Mouse (Mus musculus) right cerebral cortex, postnatal 36 days (tissue): ENCODE measurements around the gene Mrps18b.
A peak's percentile ranks its signal among the peaks of the same experiment; 100 is the strongest.

ENCODE experiments used
- DNase-seq, 2 experiments: peaks; one replicate each; pipeline ENCODE4 v3.0.0; 2022; ENCODE audit warnings: low spot score in 2 of 2, mixed read lengths in 1 of 2

The Mrps18b gene

DNA sequence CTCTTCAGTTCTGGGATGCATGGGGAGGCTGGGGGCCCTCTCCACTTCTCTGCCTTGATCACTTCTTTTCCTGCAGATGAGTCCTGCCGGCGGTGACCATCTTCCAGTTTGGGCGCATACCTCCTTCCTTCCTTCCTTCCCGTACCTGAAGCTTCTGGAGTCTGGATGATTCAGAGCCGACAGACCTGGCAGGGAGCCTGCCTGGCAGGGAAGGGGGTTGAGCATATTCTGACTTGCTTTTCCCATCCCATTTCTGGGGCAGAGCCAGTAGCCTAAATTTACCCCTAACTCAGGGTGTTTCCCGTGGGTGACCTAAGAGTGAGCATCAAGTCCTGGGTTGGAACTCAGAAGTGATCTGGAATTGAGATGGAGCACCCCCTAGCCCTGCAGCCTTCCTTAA lies 41.5 kb downstream of the Mrps18b start:
- DNase-seq: peak; percentile 55 to 62

DNA sequence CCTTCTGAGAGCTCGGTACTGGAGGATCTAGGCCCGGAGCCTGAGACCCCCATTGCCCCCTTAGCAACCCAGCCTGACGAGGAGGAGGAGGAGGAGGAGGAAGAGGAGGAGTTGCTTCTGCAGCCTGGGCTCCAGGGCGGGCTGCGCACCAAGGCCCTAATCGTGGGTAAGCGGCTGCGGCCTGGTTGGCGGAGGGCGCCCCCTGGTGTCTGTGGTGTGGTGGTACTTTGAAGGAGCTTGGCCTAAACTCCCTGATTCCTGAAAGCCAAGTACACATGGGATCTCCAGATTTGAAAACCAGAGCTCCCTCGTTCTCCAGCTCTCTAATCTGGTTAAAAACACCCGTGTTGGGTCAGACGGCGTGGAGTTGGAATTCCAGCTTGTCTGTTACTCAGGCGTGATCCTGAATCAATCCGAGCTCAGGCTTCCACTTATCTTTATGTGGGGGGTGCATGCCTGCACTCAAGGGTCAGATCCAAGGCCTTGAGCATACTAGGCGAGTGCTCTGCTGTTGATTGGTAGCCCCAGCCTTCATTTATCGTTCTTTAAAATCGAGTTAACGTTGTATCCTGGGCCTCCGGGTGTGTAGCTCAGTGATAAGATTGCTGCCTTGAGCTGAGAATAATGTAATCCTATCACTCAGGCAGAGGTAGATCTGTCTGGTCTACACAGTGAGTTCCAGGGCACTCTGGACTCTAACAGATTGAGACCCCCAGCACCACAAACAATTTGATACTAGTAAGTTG lies 42.2 kb downstream of the Mrps18b start:
- DNase-seq: peak; percentile 68 to 72

DNA sequence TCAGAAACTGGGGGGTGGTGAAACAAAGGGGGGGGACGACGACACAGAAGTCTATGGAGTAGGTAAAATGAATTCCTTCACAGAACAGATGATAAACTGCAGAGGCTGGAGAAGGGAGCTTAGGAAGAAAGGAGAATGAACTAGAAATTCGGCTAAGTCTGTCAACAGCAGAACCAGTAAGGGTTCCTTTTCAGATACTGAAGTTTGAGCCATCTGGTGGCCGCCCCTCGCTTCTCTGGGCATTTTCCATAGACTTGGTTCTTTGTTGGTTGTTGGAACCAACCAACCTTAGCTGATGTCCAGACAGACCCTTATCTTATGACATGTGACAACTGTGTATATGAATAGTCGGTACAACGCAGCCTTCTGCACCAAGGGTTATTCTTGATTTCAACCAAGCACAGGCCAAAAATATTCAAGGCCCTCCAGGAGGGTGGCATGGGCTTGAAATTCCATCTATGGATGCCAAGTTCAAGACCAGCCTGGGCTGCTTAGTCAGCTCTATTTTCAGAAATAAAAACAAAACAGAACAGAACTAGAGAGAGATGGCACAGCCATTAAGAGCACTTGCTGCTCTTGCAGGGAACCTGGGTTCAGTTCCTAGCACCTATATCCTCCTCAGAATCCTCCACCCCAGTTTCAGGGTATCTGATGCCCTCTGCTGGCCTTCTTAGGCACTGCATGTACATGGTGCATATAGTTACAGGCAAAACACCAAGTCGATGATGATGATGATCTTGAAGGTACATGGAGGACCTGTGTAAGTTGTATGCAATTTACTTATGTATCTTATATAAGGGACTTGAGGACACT lies 45.1 kb downstream of the Mrps18b start:
- DNase-seq: no peak

DNA sequence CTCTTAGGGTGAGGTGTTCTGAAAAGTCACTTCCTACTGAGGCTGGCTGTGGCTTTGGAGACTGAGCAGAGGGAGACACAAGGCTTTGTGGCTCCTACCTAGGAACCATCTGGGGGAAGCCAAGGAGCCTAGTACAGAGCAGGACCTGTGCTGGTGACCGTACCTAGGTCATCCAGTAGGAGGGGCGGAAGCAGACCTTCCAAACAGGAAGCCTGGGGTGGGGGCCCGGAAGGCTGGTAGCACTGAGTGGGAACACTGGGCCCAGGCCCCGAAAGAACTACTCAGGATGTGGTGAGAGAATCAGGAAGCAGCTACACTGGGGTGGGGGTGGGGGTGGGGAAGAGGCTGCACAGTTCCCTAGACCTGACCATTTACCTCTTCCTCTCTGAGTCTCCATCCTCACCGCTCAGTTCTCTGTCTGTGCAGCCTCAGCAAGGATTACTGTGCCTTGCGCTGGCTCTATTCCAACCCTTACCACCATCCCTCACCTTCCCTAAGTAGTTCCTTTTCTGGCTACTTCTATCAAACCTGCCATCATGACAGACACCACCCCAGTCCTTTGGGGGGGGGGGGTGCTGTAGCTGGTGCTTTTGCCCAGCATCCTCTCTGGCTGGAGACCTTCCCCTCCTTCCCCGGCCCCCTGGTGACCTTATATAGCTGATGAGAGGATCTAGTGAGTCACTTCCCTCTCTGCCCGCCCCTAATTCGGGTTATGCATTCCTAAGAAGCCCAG lies 45.9 kb downstream of the Mrps18b start:
- no peak for DNase-seq

DNA sequence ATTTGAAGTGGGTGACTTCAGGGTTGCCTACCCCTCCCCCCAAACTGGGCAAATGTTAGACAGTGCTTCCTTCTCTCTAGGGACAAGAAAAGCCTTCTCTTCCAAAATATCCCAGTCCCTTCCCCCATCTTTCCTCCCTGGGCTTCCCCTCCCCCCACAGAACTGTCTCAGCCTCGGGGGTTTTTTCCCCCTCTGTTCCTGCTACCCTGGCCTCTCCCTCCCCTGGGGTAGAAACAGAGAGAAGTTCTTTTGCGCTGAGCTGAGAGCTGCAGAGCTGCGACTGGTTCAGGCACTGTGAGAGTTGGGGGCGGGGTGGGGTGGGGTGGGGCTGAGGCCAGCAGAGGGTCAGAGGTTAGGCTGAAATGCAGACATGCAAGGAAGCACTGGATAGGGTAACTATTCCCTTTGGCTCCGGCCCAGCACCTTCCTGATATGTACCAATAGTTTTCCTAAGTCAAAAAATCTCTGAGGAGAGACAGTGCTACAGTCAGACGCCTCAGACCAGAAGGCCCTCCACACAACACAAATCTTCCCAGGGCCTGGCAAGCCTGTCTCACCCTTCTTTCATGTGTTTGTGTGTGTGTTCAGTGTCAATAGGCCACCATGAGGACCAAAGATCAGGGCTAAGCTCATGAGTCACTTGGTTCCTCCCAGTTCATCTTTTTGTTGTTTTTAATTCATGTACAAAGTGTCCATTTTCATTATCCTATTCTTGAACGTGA lies 46.7 kb downstream of the Mrps18b start:
- DNase-seq: no peak

DNA sequence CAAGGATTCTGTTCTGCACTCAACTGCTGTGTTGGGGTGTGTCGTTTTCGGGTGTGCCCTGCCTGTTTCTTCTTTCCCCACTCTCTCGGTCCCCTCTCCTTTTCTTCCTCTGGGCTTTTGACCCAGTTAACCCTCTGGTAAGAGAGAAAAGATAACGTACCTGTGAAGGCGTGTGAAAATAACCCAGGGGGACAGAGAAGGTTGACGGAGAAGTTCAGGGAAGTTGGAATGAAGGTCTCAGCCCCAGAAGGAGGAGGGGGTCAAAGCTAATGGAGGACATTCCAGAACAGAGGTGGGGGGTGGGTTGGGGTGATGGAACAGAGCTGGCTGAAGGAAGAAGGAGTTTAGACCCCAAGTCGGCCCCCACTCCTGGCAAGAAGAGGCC lies 47.2 kb downstream of the Mrps18b start:
- DNase-seq: no peak

DNA sequence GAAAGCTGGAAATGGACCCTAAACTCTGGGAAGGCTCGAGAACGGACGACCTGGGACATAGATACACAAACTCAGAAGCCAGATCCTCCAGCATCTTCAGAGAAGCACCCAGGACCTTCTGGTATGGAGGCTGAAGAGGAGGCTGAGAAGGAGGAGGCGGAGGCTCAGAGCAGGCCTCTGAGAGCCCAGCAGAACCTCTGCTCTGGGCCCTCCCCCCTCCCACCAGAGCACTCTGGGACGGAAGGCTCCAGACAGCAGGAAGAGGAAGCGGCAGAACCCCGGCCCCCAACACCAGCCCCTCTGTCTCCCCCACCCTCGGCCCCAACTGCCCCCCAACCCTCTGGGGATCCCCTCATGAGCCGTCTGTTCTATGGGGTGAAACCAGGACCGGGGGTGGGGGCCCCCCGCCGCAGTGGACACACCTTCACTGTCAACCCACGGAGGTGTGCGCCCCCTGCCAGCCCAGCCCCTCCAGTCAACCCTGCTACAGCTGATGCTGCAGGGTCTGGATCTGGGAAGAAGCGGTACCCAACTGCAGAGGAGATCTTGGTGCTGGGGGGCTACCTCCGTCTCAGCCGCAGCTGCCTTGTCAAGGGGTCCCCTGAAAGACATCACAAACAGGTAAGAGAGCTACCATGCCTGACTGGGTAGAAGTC lies 47.9 kb downstream of the Mrps18b start:
- DNase-seq: no peak

DNA sequence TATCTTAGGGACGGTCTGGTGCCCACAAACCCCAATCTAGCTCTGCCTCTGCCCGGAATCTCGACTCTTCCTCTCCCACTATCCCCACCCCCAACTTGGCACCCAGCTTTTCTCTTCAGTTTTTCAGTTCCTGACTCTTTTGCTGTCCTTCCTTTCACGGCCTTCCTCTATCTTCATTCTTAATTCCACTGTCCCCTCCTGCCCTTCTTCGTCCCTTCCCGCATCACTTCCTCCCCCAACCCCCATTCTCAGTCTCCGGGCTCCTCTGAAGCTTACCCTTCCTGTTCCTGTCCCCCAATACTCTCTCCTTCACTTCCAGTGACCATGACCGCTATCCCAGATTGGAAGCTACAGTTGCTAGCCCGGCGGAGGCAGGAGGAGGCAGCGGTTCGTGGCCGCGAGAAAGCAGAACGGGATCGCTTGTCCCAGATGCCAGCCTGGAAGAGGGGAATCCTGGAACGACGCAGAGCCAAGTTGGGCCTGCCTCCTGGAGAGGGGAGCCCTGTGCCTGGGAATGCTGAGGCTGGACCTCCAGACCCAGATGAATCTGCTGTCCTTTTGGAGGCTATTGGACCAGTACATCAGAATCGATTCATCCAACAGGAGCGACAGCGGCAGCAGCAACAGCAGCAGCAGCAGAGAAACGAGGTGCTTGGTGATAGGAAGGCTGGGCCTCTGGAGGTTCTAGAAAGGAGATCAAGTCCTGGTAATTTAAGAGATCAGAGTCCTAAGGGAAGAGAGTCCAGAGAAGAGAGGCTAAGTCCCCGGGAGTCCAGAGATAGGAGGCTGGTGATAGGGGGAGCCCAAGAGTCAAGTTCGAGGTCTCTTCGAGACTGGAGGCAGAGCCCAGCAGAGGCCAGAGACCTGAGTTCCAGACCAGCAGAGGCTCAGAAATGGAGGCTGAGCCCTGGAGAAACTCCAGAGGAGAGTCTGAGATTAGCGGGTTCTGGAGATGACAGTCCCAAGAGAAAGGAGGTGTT lies 49.0 kb downstream of the Mrps18b start:
- DNase-seq: no peak

DNA sequence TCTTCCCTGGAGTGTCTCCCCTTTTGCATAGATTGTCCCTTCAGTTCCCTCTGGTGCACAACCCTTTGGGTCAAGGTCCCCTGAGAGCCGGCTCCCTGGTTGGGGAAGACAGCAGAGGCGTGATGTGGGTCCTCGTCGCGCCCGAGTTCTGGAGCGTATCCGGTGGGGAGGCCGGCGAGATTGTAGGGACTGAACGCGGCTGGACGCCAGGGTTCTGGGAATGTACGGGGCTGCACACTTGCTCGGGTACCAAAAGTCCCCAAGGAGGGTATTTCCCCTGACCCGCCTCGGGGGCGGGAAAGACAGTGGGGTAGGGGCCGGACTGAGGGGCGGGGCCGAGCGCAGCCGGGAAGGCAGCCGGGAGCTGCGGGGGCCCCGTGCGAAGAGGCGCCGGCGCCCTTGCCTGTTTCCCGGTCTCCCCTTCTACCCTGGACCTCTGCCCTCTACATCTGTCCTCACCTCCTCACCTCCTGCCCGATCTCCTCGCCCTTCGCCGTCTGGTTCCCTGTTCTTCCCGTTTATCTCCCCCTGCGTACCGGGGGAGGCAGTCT lies 49.8 kb downstream of the Mrps18b start:
- DNase-seq: no peak

DNA sequence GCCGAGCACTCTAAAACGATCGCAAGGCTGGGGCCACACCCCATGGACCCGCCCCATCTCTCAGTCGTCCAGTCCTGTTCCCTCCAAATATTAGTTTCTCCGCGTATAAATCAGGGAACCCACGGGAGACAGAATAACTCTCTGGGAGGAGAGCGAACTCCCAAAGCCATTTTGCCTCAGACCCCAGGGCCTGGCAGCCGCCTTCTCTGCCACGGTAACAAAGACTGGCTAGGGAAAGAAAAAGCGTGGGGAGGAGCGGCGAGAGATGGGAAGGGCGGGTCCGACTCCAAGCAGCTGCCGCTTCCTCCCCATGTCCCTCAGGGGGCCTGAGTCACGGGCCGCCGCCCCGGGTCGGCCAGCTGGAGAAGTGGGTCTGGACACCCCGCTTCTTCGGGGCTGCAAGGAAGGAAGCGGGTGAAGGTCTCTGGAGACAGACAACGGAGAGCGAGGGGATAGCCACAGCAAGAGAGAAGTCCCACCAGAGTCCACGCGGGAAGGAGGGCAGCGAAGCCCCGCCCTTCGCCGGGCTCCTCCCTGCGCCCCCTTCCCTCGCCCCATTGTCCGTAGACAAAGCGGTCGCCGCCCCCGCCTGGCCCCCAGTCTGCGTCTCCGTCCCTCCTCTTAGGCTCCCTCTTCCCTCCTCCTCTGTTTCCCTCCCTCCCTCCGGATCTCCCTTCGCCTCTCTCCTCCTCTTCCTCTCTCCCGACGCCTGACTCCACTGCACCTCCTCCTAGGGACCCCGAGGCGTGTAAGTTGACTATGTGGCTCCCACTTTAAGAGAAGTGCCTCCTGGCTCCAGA lies 50.5 kb downstream of the Mrps18b start, which contains the start of gene Ppp1r18:
Ppp1r18 (plus strand) TSS at position 113 of the 800 bp plus-strand sequence.
- no peak for DNase-seq

DNA sequence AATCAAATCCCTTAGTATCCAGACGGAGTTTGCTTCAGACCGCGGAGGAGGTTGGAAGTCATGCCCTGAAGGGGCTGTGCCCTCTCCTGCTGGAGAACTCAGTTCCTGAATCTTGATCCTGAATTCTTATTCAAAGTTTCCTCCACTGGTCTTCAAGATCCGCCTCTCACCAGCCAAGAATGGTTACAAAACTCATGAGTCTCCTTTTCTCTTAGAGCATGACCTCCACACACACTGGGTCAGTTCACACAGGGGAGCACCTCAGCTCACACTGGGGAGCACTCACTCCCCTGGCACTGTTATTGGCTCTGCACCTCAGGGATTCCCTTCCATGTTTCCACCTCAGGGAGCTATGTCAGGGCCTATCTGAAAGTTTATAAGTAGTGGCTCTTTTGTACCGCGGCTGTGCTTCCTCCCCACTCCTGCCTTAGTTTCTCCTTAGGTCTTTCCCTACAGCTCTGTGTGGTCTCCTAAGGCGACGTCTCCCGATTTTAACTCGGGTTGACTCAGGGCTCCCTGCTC lies 51.3 kb downstream of the Mrps18b start:
- DNase-seq: no peak

DNA sequence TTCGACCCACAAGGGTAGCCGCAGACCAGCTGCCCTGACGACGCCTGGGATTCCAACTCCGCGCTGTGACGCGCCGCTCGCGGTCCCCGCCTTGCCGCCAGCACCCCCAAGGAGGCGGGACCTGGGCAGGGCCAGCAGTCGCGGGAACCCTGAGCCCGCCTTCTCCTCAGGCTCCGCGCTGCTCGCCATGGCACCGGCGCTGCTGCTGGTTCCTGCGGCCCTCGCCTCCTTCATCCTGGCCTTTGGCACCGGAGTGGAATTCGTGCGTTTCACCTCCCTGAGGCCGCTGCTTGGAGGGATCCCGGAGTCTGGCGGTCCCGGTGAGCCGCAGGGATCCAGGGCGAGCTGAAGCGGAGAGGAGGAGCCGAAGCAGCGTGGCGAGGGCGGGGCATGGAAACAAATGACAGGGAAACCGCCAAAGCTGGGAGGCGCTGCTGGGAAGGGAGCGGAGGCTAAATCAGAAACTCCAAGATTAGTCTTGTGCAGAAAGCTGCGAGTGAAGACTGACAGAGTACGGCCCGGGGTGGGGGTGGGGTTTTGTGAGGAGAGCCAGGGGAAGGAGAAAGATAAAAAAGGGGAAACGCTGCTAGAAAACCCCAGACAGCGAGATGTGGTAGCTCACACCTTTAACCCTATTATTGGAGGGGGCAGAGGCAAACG lies 54.9 kb downstream of the Mrps18b start, which contains the start of gene Nrm:
Nrm (plus strand) TSS at position 121 of the 660 bp plus-strand sequence.
- DNase-seq: peak; percentile 85 to 86

DNA sequence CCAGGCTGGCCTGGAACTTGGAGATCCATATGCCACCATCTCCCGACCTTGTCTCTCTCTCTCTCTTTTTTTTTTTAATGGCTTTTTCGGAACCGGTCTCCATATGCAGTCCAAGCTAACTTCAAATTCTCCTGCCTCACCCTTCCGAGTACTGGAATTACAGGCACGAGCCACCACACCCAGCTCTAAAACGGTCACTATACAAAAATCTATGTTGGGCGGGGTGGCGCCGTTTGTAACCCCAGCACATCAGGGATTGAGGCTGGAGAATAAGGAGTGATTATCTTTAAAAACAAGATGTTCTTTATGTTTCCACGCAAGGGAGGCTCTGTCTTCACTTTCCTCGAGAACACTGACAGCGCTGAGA lies 55.4 kb downstream of the Mrps18b start:
- DNase-seq: no peak
